Mouse (Mus musculus) layer of hippocampus, adult 8-10 months (tissue): ENCODE data around the gene Ncapd2. TPM values are rescaled to one million over a fixed set of nuclear protein-coding genes. Genes with fewer than 3 reads are reported as not detected.

Experiments
- DNase-seq, 2 experiments: peaks; one replicate each; pipeline ENCODE4 v3.0.0; 2022; ENCODE audit warnings: low spot score in 2 of 2
- total RNA-seq, 4 experiments: library from RNA; stranded (reverse); gene quantifications; 2 replicates each; pipeline ENCODE4 v1.2.4; 2022

Ncapd2 gene
- total RNA-seq, 4 experiments from 2014 or later, result 21.7 to 33.4 (median 23.7) TPM

GRCm38 (mm10) chr6:125148926-125149568 is 42.5 kb downstream of the Ncapd2 start:
- no peak for DNase-seq

GRCm38 (mm10) chr6:125148251-125148925 is 43.1 kb downstream of the Ncapd2 start:
- no peak for DNase-seq

GRCm38 (mm10) chr6:125147329-125147728 is 44.2 kb downstream of the Ncapd2 start:
- DNase-seq, result no peak

- DNase-seq, result no peak
Observed at GRCm38 (mm10) chr6:125146797-125147196, 44.7 kb downstream of the Ncapd2 start.

GRCm38 (mm10) chr6:125146148-125146547 is 45.4 kb downstream of the Ncapd2 start:
- no peak for DNase-seq

- DNase-seq, result no peak
Observed at GRCm38 (mm10) chr6:125145479-125145951, 46.0 kb downstream of the Ncapd2 start.

GRCm38 (mm10) chr6:125145001-125145400 is 46.5 kb downstream of the Ncapd2 start, which contains the start of gene Iffo1:
TSS of gene Iffo1 (plus strand) at chr6:125145241.
- DNase-seq, result peak; percentile 93 to 96

GRCm38 (mm10) chr6:125143904-125144303 is 47.6 kb downstream of the Ncapd2 start:
- no peak for DNase-seq

- no peak for DNase-seq
Observed at GRCm38 (mm10) chr6:125143128-125143527, 48.4 kb downstream of the Ncapd2 start.

- no peak for DNase-seq
Observed at GRCm38 (mm10) chr6:125142436-125142835, 49.1 kb downstream of the Ncapd2 start.

- DNase-seq, result no peak
Observed at GRCm38 (mm10) chr6:125139747-125140146, 51.8 kb downstream of the Ncapd2 start.

- no peak for DNase-seq
Observed at GRCm38 (mm10) chr6:125137002-125137671, 54.4 kb downstream of the Ncapd2 start.

- DNase-seq, result no peak
Observed at GRCm38 (mm10) chr6:125132470-125132869, 59.0 kb downstream of the Ncapd2 start.

- DNase-seq, result peak; percentile 64 to 77
Observed at GRCm38 (mm10) chr6:125131302-125132156, 60.0 kb downstream of the Ncapd2 start, which contains the start of gene Nop2. TSS of gene Nop2 (plus strand) at chr6:125131909.

- DNase-seq, result no peak
Observed at GRCm38 (mm10) chr6:125129710-125130402, 61.6 kb downstream of the Ncapd2 start.

- DNase-seq, result no peak
Observed at GRCm38 (mm10) chr6:125128724-125129123, 62.8 kb downstream of the Ncapd2 start.

GRCm38 (mm10) chr6:125119387-125119786 is 72.1 kb downstream of the Ncapd2 start:
- DNase-seq, result no peak
